Mouse (Mus musculus) forebrain, embryonic 10.5 days (tissue): ENCODE results near the gene Blcap. TPM values are rescaled to one million over a fixed set of nuclear protein-coding genes. Genes with fewer than 3 reads are reported as not detected.

Experiments
- DNase-seq: peaks from one replicate; pipeline ENCODE4 v3.0.0-alpha.2; 2017; ENCODE audit warnings: low spot score; ENCODE audit errors: extremely low spot score
- H3K27ac ChIP-seq: fragments of 300-500 bp; sonication (generic); 2 replicates; pipeline ENCODE4 v1.5.1; 2016; ENCODE audit warnings: mild to moderate bottlenecking
- H3K27me3 ChIP-seq: fragments of 300-500 bp; sonication (generic); 2 replicates; pipeline ENCODE4 v1.6.1; 2016; ENCODE audit warnings: mild to moderate bottlenecking; ENCODE audit not compliant: poor library complexity, severe bottlenecking
- H3K36me3 ChIP-seq: fragments of 300-500 bp; sonication (generic); replicated peaks from 2 replicates; pipeline ENCODE4 v1.6.1; 2016; ENCODE audit warnings: mild to moderate bottlenecking, moderate library complexity
- H3K4me1 ChIP-seq: fragments of 300-500 bp; sonication (generic); 2 replicates; pipeline ENCODE4 v1.6.1; 2016
- H3K4me3 ChIP-seq: fragments of 300-500 bp; sonication (generic); 2 replicates; pipeline ENCODE4 v1.5.1; 2016; ENCODE audit warnings: mild to moderate bottlenecking, moderate library complexity
- H3K9me3 ChIP-seq: fragments of 300-500 bp; sonication (generic); 2 replicates; pipeline ENCODE4 v1.6.1; 2016; ENCODE audit warnings: mild to moderate bottlenecking, moderate library complexity
- WGBS: fragments of 180-500 bp; shearing (Covaris S2); methylation state at CpG from one replicate; pipeline ENCODE4 v1.1.7; 2016; 5-methylcytosine and 5-hydroxymethylcytosine counted together
- polyA plus RNA-seq: library from polyadenylated mRNA; unstranded; fragments of >200 nt; fragmentation: Nextera tagmentation; extraction: Ambion mirVana; gene quantifications from 2 replicates; pipeline ENCODE4 v1.2.1, GENCODE M21; 2016

Gene Blcap
- polyA plus RNA-seq, 1 experiment from 2014 or later = 78.7 TPM

DNA sequence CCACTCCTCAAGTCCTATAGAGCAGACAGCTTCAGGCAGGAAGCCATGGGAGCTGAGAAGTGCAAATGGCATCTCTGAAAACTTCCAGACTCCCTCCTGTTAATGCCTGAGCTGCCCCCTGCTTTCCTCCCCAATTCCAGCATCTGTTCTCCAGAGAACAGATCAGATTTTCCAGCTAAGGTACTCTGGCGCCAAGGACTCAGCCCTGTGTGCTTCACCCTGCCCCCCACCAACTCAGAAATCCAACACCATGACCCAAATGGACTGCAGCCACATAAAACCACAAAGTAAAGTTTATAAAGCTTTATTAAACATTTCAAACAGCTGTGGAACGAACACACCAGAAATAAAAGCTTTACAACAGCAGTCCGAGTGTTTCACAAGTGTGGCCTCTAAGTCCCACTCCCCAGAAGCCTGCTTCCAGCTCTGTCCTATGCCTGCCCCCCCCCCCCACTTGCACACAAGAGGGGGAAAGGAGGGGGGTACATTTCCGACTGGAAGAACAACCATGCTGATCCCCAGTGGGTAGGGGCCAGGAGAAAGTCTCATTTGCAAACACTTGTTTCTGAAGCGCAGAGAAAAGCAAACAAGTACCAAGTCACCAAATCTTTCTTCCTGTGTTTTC lies 14.9 kb downstream of the Blcap start:
- Histone ChIP-seq H3K27me3 (peaks cover 4% of the 10 kb centered on the region; the same call in 1 of the 2 replicates), H3K27ac (peak overlapping the region; percentile 35), H3K4me1 (peaks cover 72% of the 10 kb centered on the region), H3K9me3 (peaks cover 37% of the 10 kb centered on the region), H3K4me3 (no peak overlapping the region), H3K36me3 (peaks cover 58% of the 10 kb centered on the region)
- DNase-seq = no peak
- WGBS = 81% methylated on average over 5 of the region's 5 CpGs

DNA sequence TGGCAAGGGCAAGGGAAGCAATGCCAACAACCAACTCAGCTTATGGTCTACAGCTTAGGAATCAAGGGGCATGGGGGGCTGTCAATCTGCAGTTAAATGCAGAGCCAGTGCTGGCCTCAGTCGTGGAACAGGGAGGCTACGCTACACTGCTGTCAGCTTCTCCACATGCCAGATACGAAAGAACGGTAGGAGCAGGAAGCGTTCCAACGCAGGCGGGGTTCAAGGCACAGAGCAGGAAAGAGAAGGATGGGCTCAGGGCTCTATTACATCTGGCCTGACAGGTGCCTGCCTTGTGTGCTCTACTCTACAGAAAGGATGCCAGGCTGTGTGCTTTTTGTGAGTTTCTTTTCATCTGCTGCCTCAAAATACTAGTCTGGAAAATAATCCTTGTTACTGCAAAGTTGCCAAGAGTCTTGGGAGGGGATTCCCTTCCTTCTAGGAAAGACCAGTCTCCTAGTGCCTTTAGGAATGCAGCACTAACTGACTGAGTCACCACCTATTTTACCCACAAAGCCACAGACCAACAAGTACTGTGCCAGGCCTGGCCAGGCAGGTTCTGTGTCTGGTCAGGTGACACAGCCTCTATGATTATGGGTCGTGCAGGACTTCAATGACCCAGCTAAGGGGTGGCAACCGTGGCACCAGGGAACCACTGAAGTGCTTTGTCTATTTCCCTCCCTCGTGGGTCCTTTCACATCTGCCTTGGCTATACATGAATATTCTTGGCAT lies 18.8 kb downstream of the Blcap start:
- DNase-seq = no peak
- H3K27ac ChIP-seq = peak overlapping the region; percentile 2; the same call in 1 of the 2 replicates
- H3K9me3 ChIP-seq = no peaks in the 10 kb centered on the region
- H3K4me1 ChIP-seq = peaks cover 63% of the 10 kb centered on the region
- H3K36me3 ChIP-seq = peaks cover 38% of the 10 kb centered on the region
- H3K27me3 ChIP-seq = peaks cover 22% of the 10 kb centered on the region
- H3K4me3 ChIP-seq = no peak overlapping the region
- WGBS = 86% methylated on average over 10 of the region's 10 CpGs

DNA sequence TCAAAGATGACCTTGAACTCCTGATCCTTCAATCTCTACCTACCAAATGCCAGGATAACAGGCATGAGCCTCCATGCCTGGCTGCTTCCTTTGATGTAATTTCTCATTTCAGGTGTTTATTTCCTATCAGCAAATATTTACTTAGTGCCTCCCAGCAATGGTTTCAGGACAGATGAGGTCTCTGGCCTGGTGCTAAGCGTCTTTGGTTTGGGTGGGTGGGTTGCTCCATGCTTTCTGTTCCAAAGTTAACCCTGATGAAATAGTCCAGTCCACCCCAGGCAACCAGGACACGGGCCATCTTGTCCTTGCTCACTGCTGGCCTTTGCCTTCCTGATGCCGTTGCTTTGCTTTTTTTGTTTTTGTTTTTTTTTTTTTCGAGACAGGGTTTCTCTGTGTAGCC lies 20.8 kb downstream of the Blcap start:
- WGBS = 92% methylated on average over 4 of the region's 4 CpGs
- Histone ChIP-seq H3K4me3 (no peak overlapping the region), H3K27ac (no peak overlapping the region), H3K9me3 (no peaks in the 10 kb centered on the region), H3K27me3 (peaks cover 28% of the 10 kb centered on the region), H3K4me1 (peaks cover 67% of the 10 kb centered on the region), H3K36me3 (peaks cover 35% of the 10 kb centered on the region)
- no peak for DNase-seq

DNA sequence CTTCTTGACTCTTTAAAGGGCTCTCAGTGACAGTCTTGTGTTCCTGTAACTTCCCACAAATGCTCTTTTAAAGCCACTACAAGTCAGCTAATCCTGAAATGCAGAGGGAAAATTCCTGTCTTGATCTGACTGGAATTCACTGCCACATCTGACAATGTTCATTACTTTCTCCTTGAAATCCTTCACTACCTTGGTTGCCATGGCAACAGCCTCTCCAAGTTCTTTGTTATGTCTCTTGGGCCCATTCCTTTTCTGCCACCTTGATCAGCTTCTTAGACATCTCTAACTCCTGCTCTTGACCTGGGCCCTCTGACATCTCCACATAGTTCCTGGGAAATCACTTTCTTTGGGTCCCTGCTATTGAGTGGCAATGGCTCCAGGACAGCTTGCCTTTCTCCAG lies 24.4 kb downstream of the Blcap start:
- no peaks in the 10 kb centered on the region for H3K9me3 ChIP-seq
- peak overlapping the region; percentile 72; the same call in 1 of the 2 replicates for H3K27ac ChIP-seq
- H3K36me3 ChIP-seq = peaks cover 42% of the 10 kb centered on the region
- H3K27me3 ChIP-seq = peaks cover 52% of the 10 kb centered on the region
- H3K4me1 ChIP-seq = peaks cover 72% of the 10 kb centered on the region
- H3K4me3 ChIP-seq = no peak overlapping the region
- DNase-seq = no peak

DNA sequence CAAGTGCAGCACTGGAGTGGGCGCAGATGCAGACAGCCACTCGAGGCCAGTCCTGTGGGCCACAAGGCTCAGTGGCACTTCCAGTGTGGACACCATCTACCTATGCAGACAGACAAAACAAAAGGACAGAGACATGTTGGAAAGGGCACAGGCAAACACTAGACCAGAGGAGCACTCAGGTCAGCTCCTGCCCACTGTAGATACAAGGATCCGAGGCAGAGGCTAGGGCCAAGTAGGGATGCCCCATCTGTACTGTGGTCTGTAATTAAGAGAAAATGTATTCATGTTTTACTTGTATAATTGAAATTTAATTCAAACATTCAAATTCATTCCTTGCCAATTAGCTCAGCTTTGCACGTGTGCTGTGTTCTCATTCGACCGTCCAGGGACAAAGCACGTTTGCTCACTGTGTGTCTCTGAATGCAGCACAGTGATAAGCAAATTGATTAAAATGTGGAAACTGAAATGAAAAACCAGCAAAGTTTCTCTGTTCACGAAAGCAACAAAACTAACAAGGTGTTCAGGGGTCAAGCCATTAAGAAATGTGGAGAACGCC lies 26.7 kb downstream of the Blcap start:
- WGBS = 63% methylated on average over 9 of the region's 9 CpGs
- Histone ChIP-seq H3K4me3 (no peak overlapping the region), H3K36me3 (peaks cover 37% of the 10 kb centered on the region), H3K27me3 (peaks cover 53% of the 10 kb centered on the region), H3K4me1 (peaks cover 95% of the 10 kb centered on the region), H3K9me3 (no peaks in the 10 kb centered on the region), H3K27ac (peak overlapping the region; percentile 70)
- no peak for DNase-seq

DNA sequence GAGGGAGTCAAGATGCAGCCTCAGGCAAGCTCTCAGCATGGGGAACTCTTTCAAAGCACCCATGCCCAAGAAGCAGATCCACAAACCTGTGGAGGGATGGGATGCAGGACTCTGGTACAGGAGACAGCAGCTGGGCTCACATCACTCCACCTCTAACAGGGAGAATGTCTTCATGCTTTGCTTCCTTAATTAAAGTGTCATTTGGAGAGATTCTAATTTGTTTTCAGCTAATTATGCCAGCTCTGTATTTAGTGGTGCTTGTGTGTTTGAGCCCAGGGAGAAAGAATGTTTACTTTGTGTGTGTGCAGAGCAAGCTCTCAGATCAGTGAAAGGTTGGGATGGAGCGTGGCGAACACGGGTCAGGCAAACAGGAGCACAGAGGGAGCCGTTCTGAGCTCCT lies 28.7 kb downstream of the Blcap start:
- peak overlapping the region; percentile 79 for H3K27ac ChIP-seq
- 61% methylated on average over 4 of the region's 4 CpGs for WGBS
- H3K4me3 ChIP-seq = no peak overlapping the region
- no peak for DNase-seq
- H3K9me3 ChIP-seq = no peaks in the 10 kb centered on the region
- peaks cover 96% of the 10 kb centered on the region for H3K4me1 ChIP-seq
- H3K27me3 ChIP-seq = peaks cover 61% of the 10 kb centered on the region
- peaks cover 23% of the 10 kb centered on the region for H3K36me3 ChIP-seq

DNA sequence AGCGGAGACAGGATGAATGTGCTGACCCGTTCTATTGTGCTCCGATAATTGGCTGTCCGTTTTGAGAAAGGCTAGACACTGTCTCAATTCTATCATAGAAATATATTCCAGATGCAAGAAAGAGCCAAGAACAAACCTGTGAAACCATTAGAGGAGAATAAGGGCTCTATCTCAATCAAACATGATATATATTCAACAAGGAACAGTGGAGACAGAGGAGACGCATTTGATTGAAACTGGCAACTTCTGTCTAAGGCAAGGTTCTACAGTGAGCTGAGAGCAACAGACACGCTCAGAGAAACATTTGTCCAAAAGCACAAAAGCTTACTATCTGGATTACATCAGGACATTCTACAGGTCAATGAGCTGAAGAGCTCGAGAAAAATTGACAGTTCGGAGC lies 29.4 kb downstream of the Blcap start:
- peak overlapping the region; percentile 4; the same call in 1 of the 2 replicates for H3K4me3 ChIP-seq
- H3K27ac ChIP-seq = peak overlapping the region; percentile 79
- H3K4me1 ChIP-seq = peaks cover 96% of the 10 kb centered on the region
- H3K27me3 ChIP-seq = peaks cover 60% of the 10 kb centered on the region
- H3K9me3 ChIP-seq = no peaks in the 10 kb centered on the region
- H3K36me3 ChIP-seq = peaks cover 15% of the 10 kb centered on the region
- no peak for DNase-seq
- 42% methylated on average over 8 of the region's 8 CpGs for WGBS

DNA sequence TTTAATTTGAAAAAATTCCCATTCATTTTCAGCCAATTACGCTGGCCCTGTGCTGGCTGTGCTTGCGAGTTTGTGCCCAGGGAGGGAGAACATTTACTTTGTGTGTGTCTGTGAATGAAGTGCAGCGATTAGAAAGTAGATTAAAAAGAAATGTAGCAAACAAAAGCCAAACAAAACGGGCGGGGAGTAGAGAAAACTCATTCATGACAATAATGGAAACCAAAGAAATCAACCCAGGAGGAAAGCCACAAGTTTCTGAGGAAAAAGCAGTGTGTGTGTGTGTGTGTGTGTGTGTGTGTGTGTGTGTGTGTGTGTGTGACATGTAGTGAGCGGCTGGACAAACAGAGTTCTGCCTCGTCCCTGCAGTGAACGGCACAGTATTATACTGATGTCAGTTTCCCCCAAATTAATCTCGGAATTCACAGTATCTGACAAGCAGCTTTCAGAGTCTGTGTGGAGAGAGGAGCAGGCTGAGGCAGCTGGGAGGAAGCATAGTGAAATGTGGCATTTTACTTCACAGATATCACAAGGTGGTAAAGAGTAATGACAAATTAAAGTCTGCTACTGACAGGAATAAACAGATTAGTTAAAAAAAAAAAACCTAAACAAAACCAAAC lies 30.0 kb downstream of the Blcap start:
- Histone ChIP-seq H3K9me3 (no peaks in the 10 kb centered on the region), H3K27me3 (peaks cover 66% of the 10 kb centered on the region), H3K27ac (peak overlapping the region; percentile 79), H3K4me3 (peak overlapping the region; percentile 9), H3K36me3 (peaks cover 10% of the 10 kb centered on the region), H3K4me1 (peaks cover 96% of the 10 kb centered on the region)
- WGBS = 29% methylated on average over 9 of the region's 9 CpGs
- no peak for DNase-seq

DNA sequence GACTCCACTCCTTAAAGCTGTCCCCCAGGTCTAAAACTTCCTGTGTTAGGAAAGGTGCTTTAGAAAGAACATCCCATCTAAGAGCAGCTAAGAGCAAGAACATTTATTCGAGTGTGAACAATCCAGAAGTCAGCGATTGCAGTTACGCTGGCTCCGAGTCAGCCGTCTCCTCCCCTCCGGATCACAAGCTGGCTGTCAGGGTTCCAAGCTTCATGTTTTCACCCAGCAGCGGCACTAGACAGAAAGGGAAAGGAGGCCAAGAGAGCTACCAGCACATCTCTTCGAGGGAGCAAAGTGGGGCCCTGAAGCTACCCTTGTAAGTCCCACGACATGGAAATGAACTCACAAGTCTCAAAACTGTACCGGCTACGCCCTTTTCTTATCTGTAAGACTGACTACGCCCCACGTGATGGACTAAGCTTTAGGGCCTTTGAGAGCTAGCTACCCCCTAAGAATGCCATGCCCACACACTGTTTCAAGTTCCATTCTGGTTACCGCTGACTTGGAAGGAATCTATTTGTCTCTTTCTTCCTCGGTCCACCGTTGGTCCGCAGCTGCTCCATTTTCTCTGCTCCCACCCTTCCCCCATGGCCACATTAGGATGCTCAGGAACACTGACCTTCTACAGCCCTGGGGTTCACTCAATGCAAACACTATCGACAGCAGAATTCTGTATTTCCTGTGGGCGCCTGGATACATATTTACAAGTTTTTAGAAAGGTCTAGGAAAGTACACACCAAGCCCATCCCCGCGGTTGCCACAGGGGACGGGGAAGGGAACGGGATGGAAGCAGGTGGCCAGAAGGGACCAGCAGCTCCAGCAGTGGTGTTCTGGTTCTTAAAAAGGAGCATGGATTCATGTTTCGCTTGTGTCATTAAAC lies 30.8 kb downstream of the Blcap start:
- no peak for DNase-seq
- Histone ChIP-seq H3K9me3 (no peaks in the 10 kb centered on the region), H3K27ac (peak overlapping the region; percentile 79), H3K4me3 (peak overlapping the region; percentile 9), H3K36me3 (peaks cover 7% of the 10 kb centered on the region), H3K27me3 (peaks cover 73% of the 10 kb centered on the region), H3K4me1 (peaks cover 92% of the 10 kb centered on the region)
- 61% methylated on average over 24 of the region's 24 CpGs for WGBS

DNA sequence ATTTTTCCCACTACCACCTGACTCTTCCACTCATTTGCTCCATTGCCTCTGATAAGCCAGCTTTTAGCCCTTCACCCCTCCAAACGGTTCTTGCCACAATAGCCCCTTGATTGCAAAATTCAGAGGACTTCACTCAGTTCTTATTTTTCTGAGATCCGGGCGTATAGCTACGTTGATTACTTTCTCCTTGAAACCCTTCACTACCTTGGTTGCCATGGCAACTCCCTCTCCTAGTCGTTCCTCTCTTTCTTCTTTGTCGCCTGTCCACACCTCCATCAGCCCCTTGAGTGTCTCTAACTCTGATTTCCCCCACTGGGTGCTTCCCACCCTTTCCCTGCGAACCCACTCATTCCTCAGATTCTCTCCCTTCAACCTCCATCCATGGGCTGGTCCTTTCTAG lies 34.0 kb downstream of the Blcap start:
- 31% methylated on average over 7 of the region's 7 CpGs for WGBS
- Histone ChIP-seq H3K4me3 (0 out of 2 replicates have a peak overlapping the region, but pooled peaks have one; percentile 2), H3K36me3 (no peaks in the 10 kb centered on the region; the same call in 1 of the 2 replicates), H3K27ac (peak overlapping the region; percentile 74), H3K27me3 (peaks cover 70% of the 10 kb centered on the region), H3K4me1 (peaks cover 84% of the 10 kb centered on the region), H3K9me3 (no peaks in the 10 kb centered on the region)
- no peak for DNase-seq

DNA sequence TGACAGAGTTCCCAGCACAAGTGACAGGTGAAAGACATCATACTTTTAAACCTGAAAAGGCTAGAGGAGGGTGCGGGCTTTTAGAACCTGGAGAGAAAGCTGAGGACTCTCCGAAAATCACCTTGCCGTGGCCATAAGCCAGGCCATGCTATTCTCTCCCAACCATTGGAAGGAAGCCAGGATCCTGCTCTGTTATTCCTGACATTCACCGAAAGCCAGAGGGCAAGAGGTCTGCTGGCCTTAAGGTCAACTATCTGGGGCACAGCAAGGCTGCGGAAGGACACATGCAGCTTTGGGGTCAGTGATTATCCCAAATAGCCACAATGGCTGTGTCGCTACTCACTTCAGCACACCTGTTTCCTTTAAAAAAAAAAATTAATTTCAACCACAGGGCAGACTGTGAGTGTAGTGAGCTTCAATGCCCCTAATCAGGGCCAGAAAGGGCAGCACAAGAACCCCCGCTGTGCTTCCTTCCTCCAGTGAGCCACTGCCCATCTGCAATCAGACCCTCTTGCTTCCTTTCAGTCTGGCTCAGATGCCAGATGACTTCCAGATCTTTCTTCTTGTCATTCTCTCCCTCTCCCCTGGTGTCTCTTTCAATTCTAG lies 34.5 kb downstream of the Blcap start:
- Histone ChIP-seq H3K36me3 (no peaks in the 10 kb centered on the region; the same call in 1 of the 2 replicates), H3K4me1 (peaks cover 84% of the 10 kb centered on the region), H3K4me3 (0 out of 2 replicates have a peak overlapping the region, but pooled peaks have one; percentile 2), H3K27ac (peak overlapping the region; percentile 74), H3K27me3 (peaks cover 71% of the 10 kb centered on the region), H3K9me3 (no peaks in the 10 kb centered on the region)
- no peak for DNase-seq
- 50% methylated on average over 7 of the region's 7 CpGs for WGBS

DNA sequence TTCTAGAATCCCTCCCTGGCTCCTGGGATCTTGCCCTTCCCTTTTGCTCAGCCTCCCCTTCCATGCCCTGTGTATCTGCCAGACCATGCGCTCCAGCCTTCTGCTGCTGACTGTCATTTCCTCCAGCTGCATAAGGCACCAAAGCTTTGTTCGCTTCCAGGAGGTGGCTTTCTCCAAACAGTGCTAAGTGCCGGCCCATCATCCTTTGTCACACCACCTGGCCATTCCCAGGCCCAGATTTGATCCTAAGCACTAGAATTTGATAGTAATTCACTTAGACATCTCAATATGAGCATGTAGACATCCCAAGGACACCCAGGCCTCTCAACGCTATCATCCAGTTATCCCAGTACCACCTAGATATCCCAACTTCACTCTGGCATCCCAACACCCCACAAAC lies 36.9 kb downstream of the Blcap start:
- H3K36me3 ChIP-seq = no peaks in the 10 kb centered on the region; the same call in 1 of the 2 replicates
- H3K27me3 ChIP-seq = peaks cover 69% of the 10 kb centered on the region
- peak overlapping the region; percentile 77 for H3K27ac ChIP-seq
- H3K9me3 ChIP-seq = no peaks in the 10 kb centered on the region
- no peak overlapping the region for H3K4me3 ChIP-seq
- 73% methylated on average over 4 of the region's 4 CpGs for WGBS
- H3K4me1 ChIP-seq = peaks cover 84% of the 10 kb centered on the region
- no peak for DNase-seq
